Mouse (Mus musculus) adrenal gland, postnatal 4 days (tissue): ENCODE data around the gene Frs2. TPM values are rescaled to one million over a fixed set of nuclear protein-coding genes. Genes with fewer than 3 reads are reported as not detected.

Source experiments
- DNase-seq, 2 experiments: peaks; one replicate each; pipeline ENCODE4 v3.0.0; 2021 to 2022; ENCODE audit warnings: low spot score in 2 of 2, mixed read lengths in 2 of 2
- total RNA-seq, 2 experiments: library from RNA; stranded (reverse); gene quantifications; 2 replicates each; pipeline ENCODE4 v1.2.3; 2021

The Frs2 gene
- total RNA-seq, 2 experiments from 2014 or later, result 37.5 to 39.2 TPM

GRCm38 (mm10) chr10:117106244-117106643 lies 42.1 kb downstream of the Frs2 start:
- no peak for DNase-seq

DNA sequence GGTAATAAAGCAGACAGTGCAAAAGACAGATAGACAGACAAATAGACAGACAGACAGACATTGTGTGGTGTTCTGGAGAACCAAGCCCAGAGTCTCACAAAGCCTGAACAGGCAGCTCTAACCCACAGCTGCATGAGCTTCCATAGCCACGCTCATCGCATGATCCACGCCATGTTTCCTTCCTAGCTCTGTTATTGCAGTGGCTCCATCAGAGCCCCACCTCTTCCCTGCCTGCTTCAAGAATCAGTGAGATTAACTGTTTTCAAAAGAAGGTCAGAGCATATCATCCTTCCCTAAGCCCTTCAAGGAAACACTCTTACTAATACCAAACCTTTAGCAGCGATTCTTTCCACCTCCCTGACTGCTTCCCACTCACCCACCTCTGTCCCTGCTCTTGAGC lies 43.3 kb downstream of the Frs2 start:
- DNase-seq, result no peak

GRCm38 (mm10) chr10:117103854-117104598 lies 44.3 kb downstream of the Frs2 start:
- DNase-seq, result no peak

- no peak for DNase-seq
These were observed 48.2 kb downstream of the Frs2 start for GRCm38 (mm10) chr10:117100175-117100574.

GRCm38 (mm10) chr10:117097116-117097698 lies 51.1 kb downstream of the Frs2 start:
- no peak for DNase-seq

GRCm38 (mm10) chr10:117096096-117096495 lies 52.2 kb downstream of the Frs2 start:
- DNase-seq, result no peak

DNA sequence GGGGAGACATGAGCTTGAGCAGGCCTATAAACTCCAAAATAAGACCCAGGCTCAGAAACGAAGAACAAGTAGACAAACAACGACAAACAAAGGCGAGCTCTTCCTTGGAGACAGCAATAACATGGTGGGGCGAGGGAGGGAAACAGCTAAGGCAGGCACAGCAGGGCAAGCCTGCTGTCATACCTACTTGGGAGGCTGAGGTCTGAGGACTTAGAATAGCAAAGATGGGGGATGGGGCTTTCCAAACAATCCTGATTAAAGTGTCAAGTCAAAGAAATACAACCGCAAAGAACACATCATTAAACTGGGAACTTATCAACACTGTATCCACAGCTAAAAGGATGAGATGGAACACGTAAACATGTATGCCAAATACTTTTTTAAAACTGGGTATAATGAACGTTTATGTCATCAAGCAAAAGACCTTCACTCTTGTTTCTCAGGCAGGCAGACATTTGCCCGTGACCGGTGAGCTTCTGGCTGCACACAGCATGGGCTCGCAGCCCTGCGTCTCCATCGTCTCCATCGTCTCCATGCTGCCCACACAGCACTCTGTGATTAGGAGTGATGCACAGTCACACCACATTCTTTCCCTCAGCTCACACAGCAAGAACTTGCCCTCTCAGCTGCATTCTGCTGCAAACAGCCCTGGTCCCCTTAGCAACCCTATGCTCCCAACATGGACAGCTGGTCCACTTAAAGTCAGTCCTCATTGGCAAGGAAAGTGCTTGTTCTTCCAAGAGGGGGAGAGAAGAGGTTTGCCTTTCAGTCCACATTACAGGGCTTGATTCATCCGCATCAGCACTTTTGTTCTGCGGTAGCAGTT lies 53.6 kb downstream of the Frs2 start:
- DNase-seq, result no peak

GRCm38 (mm10) chr10:117089628-117090027 lies 58.7 kb downstream of the Frs2 start:
- no peak for DNase-seq

DNA sequence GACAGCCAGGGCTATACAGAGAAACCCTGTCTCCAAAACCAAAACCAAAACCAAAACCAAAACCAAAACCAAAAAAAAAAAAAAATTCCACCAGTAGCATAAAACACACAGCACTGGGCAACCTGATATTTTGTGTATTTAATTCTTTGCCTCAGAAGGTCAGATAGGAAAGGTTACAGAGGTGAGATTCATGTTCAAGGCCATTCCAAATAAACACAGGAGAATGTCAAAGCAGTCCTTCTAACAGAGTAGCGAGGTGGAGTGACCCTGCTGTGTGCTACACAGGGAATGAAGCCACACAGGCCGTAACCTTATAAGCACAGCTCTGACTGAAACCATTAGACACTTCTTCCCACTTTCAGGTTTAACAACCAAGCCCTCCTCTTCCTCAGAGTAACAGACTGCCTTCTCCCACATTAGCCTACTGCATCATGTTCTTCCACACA lies 66.4 kb downstream of the Frs2 start:
- no peak for DNase-seq

- no peak for DNase-seq
These were observed 67.0 kb downstream of the Frs2 start for GRCm38 (mm10) chr10:117081326-117081725.

DNA sequence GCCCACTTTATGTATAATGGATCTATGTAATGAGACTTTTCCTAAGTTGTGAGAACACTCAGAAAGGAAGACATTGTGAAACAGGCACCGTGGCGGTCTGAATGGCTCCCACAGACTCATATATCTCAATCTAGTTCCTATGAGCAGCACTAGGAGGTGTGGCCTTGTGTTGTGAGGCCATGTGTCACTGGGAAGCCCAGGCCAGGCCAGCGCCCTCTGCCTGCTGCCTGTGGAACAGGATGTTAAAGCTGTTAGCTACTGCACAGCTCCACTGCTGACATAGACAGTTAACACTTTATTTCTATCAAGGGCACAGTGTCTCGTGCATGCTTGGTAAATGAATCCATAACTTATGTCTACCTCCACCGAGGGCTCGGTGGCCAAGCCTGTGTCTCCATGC lies 70.0 kb downstream of the Frs2 start:
- DNase-seq, result peak in 1 of 2 experiments; percentile 31

- no peak for DNase-seq
These were observed 75.2 kb downstream of the Frs2 start for GRCm38 (mm10) chr10:117073176-117073575.

DNA sequence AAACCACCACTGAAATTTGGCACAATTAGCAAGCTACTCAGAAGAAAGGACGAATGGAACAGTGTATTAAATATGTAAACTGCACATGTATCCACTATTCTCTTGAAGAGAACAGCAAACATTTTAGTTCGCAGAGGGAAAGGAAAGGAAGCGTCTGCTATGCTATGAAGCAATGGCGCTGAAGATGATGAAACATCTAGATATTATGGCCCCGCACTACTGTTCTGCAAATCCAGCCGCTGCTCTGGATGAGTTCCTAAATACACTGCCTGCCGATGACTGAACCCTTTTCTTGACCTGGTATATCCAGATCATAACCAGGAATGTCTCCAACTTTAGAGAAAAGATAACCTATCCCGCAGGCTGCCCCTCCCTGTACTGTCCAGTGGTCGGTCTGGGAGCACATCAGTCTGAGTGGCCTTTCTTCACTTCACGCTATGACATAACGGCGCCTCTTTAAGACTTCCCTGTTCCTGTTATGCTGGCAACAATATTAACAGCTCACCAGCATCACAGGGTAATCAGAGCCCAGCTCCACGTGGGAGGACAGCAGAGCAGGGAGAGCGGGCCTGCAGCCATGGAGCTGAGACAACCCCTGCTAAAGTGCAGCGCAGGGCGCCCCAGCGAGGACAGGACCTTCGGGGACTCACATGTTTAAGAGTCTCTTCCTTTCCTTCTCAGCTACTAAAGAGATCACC lies 76.0 kb downstream of the Frs2 start:
- DNase-seq, result no peak

GRCm38 (mm10) chr10:117069109-117069508 lies 79.2 kb downstream of the Frs2 start:
- no peak for DNase-seq

GRCm38 (mm10) chr10:117064076-117064475 lies 84.3 kb downstream of the Frs2 start:
- no peak for DNase-seq

DNA sequence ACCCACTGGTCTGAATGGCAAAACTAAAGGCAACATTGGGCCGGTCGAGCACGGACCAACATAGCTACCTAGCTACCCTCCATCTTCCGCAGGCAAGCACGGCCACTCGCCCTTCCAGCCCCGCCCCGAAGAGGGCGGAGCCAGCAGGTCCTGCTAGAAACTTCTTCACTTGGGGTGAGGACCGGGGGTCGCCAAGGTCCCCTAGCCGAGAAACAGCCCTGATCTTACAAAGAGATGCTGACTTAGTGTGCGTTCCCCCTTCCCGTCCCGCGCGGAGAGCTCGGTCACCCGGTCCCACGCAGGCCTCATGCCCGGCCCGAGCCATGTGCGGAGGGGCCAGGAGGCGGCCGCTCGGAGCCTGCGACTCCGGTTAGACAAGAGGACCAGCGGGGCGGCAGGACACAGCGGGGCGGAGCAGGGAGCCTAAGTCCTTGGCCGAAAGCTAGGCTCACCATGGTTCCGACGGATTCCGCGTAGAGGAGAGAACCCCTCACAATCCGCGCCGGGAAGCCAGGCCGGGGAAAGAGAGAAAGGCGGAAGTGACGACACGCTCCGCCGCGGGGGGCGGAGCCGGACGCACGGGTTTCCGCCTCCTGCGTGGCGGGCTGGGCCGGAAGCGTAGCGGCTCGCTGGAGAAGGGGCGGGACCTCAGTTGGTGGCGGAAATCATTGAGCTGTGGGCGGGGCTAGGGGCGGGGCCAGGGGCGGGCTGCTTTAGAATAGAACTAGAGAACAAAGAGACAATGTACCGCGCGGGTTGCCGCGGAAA lies 84.9 kb downstream of the Frs2 start, which contains the start of gene Cct2:
Cct2 (minus strand) TSS at position 561 of the 768 bp plus-strand sequence.
- peak; percentile 55 to 75 for DNase-seq

DNA sequence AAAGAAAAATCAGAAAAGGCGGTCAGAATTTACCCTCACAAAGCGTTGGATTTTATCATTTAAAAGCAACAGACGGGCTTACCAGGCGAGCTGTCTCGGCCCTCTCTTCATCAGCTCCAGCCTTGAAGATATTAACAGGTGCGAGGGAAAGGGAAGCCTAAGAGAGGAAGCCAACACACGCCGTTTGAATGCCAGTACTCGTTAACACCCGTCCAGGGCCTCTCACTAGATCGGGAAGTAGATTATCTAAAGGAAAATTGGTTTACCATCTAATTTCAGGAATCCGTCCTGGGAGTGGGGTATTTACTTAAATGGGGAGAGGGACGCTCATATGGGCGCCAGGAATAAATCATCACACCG lies 85.5 kb downstream of the Frs2 start:
- no peak for DNase-seq

- no peak for DNase-seq
These were observed 92.7 kb downstream of the Frs2 start for GRCm38 (mm10) chr10:117055668-117056067.

- no peak for DNase-seq
These were observed 98.3 kb downstream of the Frs2 start for GRCm38 (mm10) chr10:117049961-117050597.

GRCm38 (mm10) chr10:117049253-117049652 lies 99.1 kb downstream of the Frs2 start:
- DNase-seq, result no peak
